Mouse (Mus musculus): ENCODE results near the gene Trip10.

The Trip10 gene

DNA sequence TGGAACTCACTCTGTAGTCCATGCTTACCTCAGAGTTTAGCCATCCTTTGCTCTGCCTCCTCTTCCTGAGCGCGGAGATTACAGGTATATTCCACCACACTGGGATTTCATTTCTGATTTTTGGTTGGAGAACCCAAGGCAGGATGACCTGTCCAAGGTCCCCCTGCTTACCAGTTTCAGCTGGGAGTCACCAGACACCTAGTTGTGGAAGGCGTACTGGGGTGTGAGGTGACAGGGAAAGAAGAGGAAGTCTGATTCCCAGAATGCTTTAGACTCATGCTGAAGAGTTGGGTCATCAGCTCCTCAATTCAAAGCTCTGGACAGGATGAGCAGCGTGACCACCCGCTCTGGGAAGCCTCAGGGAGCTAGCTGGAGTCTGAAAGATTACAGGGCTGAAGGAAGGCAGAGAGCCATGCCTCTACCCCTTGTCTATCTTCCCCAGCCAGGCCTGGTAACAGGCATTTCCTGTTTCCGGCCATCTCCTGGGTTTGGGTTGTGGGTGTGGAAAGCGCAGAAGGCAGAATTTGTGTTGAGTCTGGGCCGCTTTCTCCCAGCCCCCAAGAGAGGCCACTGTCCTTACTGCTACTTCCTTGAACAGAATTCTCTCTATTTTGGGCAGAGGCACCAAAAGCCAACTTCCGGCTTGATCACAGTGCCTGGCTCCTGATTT, 40.9 kb downstream of the Trip10 start:
- DNase-seq (ENCODE audit: low read depth, low spot score): no peak

DNA sequence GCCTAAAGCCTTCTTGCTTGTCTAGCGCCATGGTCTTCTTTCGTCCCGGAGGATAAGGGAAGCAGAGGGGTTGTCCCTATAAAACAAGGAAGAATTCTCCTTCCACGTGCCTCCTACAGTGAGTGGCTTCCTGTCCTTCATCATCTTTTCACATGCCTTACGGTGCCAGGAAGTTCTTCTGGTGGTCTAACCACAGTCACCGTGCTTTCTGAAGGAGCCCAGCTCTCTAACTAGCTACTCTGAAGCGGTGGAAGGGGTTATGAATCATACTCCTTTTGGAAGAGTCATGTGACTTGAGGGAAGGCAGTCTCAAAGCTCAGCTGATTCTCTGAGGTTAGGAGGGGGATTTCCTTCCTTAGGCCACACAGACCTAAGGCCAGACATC, 41.4 kb downstream of the Trip10 start:
- no peak for DNase-seq (ENCODE audit: low read depth, low spot score)

DNA sequence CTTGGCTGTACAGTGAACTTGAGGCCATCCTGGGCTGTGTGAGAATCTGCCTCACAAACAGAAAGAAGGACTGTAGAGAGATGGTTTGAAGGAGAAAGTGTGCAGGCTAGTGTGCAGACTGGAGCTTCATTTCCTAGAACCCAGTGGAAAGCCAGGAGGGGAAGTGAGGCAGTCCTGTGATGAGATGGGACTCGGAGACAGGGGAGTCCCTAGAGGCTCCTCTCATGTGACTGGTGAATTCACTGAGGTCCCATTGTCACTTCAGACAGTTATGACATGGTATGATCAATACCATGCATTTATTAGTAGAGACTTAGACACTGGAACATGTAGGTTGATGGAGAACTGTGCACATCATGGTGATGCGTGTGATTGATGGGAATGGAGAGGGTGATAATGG, 43.0 kb downstream of the Trip10 start:
- no peak for DNase-seq (ENCODE audit: low read depth, low spot score)

DNA sequence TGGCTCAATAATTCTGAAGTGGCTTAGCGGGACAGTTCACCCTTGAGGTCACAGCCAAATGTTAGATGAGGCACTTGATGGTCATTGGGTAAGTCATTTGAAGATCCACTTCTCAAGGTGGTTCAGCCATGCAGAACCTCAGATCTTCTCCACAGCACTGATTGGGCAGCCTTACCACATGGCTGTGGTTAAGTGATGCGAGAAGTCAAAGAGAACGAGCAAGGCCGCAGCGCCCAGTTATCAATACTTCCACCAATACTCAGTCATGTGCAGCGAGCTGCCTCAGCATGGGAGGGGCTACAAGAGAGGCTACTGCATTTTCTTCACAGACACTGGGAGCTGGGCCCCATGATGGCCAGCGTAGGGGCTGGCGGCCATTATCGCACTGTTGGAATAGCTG, 43.7 kb downstream of the Trip10 start:
- no peak for DNase-seq (ENCODE audit: low read depth, low spot score)

DNA sequence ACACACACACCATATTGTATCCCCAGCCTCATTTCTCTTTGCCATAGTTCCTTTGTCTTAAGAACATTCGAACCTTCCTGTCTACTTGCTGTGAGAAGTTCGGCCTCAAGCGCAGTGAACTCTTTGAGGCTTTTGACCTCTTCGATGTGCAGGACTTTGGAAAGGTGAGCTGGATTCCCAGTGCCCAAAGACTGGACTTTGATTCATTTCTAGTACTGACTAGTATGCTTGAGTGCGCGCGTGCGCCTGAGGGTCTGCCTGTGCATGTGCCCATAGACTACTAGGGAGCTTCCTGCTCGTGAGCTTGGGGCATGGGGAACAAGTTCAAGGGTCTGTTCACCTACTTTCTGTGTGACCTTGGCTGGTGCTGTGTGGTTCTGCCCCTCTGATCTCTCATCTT, 46.7 kb downstream of the Trip10 start:
- DNase-seq (ENCODE audit: low read depth, low spot score): no peak

DNA sequence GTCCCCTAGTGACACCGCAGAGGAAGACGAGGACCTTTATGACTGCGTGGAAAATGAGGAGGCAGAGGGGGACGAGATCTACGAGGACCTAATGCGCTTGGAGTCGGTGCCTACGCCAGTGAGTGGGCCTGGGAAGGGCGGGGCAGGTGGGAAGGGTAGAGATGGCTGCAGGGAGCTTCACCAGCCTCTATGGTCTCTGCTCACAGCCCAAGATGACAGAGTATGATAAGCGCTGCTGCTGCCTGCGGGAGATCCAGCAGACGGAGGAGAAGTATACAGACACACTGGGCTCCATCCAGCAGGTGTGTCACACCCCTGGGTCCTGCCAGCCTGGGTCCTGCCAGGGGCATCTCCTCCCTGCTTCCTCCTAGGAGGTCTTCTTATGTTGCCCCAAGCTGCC, 47.8 kb downstream of the Trip10 start:
- DNase-seq (ENCODE audit: low read depth, low spot score): no peak

DNA sequence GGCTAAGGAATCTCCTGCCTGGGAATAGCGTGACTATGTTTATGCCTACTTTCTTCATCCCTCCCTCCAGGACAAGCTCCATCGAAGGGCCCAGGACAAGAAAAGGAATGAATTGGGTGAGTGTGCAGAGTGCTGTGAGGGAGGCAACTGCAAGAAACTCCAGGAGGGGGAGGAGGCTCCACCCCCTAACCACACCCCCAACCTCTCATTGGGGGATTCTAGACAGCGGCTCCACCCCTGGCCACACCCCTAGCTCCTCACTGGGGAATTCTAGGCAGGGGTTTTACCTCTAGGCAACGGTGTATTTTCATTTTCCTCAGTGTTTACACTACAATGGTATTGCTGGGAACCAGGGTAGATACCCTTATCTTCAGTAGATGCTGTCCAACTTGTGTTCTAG, 56.3 kb downstream of the Trip10 start:
- DNase-seq (ENCODE audit: low read depth, low spot score): no peak

DNA sequence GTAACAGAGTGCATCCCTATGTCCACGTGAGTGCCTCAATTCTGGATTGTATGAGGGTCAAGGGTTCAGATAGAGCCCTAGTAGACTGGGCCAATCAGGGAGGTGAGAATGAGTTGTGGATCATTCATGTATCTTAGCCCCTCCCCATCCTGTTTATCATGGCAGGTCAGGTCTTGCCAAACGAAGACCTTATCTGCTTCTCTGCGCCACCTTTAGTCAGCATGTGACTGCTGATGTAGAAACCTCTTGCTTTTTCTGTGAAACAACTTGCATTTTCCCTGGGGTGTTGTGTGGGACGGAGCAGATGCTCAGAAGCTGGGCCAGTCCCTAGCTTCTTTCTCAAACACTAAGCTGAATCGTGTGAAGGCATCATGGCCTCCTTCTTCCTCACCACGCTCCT, 57.8 kb downstream of the Trip10 start:
- DNase-seq (ENCODE audit: low read depth, low spot score): no peak

DNA sequence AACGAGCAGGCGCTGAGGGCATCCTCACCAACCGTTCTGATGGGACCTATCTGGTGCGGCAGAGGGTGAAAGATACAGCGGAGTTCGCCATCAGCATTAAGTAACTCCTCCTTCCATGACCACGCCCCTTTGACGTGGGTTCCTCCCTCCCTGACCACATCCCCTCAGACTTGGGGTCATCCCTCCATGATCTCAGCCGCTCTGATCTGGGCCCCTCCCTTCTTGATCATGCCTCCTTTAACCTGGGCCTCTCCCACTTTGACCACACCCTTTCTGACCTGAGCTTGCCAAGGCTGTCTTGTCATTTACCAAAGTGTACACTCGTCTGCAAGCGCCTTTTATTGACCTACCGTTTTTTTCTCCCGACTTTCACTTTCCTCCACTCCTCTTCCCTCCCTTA, 62.5 kb downstream of the Trip10 start:
- DNase-seq (ENCODE audit: low read depth, low spot score): no peak
